Mouse (Mus musculus) megakaryocyte, embryonic 14.5 days (primary cell): ENCODE measurements around the gene Tmem248.

Experiments used
- FLI1 ChIP-seq: IDR thresholded peaks from 2 replicates; pipeline ENCODE4 v1.6.1; 2012; ENCODE audit warnings: low read length, inconsistent platforms, mixed read lengths
- GATA1 ChIP-seq: IDR thresholded peaks from 3 replicates; pipeline ENCODE4 v1.6.1; 2012; ENCODE audit warnings: mixed read lengths, low read length, inconsistent platforms, borderline replicate concordance

DNA sequence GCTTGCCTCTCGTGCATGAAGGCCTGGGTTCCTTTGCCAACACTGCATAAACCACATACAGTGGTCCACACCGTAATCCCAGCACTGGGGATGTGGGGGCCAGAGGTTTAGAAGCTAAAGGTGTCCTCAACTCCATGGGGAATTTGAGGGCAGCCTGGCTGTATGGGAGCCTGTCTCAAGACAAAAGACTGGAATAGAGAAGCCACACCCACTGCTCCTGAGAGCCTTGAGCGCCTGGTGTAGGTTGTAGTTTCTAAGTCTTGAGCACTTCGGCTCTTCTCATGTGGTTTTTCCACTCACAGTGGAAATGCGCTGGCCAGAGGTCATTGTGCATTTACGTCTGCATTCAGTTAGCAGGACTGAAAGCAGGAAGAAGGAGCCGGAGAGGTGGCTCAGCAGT is 71.2 kb downstream of the Tmem248 start:
- TF ChIP-seq GATA1 = no peak
- TF ChIP-seq FLI1 = no peak
